Mouse (Mus musculus): ENCODE measurements around the gene Rapsn.
A peak's percentile ranks its signal among the peaks of the same experiment; 100 is the strongest.

The Rapsn gene

DNA sequence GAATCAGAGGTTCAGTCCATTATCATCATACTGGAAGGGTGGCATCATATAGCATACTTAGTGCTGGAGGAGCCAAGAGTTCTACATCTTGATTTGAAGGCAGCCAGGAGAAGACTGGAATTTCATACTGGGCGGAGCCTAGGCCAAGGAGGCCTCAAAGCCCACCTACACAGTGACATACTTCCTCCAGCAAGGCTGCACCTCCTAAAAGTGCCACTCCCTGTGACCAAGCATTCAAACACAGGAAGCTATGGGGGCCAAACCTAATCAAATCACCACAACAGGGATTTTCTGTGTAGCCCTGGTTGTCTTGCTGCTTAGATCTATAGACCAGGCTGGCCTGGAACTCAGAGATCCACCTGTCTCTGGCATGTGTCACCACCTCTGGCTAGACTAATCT, 11.5 kb upstream of the Rapsn start:
- no peaks in the 10 kb centered on the region for H3K27me3 ChIP-seq (ENCODE audit: insufficient read depth, low read length)
- TF ChIP-seq NANOG (IDR thresholded peaks at IDR 0.05; ENCODE audit: borderline replicate concordance, low read length) (no peak), CTCF (conservative IDR thresholded peaks at IDR 0.05; ENCODE audit: low read length) (no peak), POU5F1 (IDR thresholded peaks at IDR 0.05; ENCODE audit: borderline replicate concordance, low read length) (no peak)
- no peak overlapping the region for H3K4me3 ChIP-seq (replicated peaks; ENCODE audit: low read length)
- H3K4me1 ChIP-seq (replicated peaks; ENCODE audit: low read depth, low read length) = peaks cover 43% of the 10 kb centered on the region
- H3K9me3 ChIP-seq (ENCODE audit: low read length) = no peaks in the 10 kb centered on the region
- peaks cover 14% of the 10 kb centered on the region for H3K36me3 ChIP-seq (ENCODE audit: insufficient read depth, low read length)

DNA sequence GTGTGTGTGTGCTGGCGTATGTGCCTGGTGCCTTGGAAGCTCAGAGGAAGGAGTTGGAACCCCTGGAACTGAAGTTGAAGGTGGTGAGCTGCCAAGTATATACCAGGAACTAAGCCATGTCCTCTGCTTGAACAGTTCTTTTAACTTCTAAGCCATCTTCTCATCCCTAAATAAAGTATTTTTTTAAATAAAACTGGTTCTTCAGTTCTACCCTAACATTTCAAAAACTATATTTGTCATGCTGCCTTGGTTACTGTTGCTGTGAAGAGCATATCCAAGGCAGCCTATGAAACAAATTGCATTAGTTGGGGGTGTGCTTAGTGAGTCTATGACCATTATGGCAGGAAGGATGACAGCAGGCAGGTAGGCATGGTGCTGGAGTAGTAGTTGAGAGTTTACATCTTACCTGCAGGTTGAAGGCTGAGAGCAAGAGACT, 10.3 kb upstream of the Rapsn start:
- H3K27me3 ChIP-seq (ENCODE audit: insufficient read depth, low read length) = no peaks in the 10 kb centered on the region
- TF ChIP-seq POU5F1 (IDR thresholded peaks at IDR 0.05; ENCODE audit: borderline replicate concordance, low read length) (no peak), CTCF (conservative IDR thresholded peaks at IDR 0.05; ENCODE audit: low read length) (no peak)
- H3K36me3 ChIP-seq (ENCODE audit: insufficient read depth, low read length) = peaks cover 8% of the 10 kb centered on the region
- no peaks in the 10 kb centered on the region for H3K9me3 ChIP-seq (ENCODE audit: low read length)
- no peak overlapping the region for H3K4me3 ChIP-seq (replicated peaks; ENCODE audit: low read length)
- peaks cover 38% of the 10 kb centered on the region for H3K4me1 ChIP-seq (replicated peaks; ENCODE audit: low read depth, low read length)

DNA sequence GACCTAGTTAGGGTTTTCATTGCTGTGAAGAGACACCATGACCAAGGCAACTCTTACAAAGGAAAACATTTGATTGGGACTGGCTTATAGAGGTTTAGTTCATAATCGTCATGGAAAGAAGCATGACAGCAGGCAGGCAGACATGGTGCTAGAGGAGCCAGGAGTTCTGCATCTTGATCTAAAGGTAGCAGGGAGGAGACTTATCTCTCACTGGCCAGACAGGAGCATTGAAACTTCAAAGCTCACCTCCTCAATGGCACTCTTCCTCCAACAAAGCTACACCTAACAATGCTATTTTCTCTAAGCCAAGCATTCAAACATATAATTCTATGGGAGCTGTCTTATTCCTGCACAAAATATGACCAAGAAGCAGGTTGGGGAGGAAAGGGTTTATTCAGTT, 8.9 kb upstream of the Rapsn start:
- TF ChIP-seq CTCF (conservative IDR thresholded peaks at IDR 0.05; ENCODE audit: low read length) (no peak), NANOG (IDR thresholded peaks at IDR 0.05; ENCODE audit: borderline replicate concordance, low read length) (no peak), POU5F1 (IDR thresholded peaks at IDR 0.05; ENCODE audit: borderline replicate concordance, low read length) (no peak)
- no peaks in the 10 kb centered on the region for H3K9me3 ChIP-seq (ENCODE audit: low read length)
- H3K27me3 ChIP-seq (ENCODE audit: insufficient read depth, low read length) = no peaks in the 10 kb centered on the region
- peaks cover 44% of the 10 kb centered on the region for H3K4me1 ChIP-seq (replicated peaks; ENCODE audit: low read depth, low read length)
- H3K4me3 ChIP-seq (replicated peaks; ENCODE audit: low read length) = no peak overlapping the region
- no peaks in the 10 kb centered on the region for H3K36me3 ChIP-seq (ENCODE audit: insufficient read depth, low read length)

DNA sequence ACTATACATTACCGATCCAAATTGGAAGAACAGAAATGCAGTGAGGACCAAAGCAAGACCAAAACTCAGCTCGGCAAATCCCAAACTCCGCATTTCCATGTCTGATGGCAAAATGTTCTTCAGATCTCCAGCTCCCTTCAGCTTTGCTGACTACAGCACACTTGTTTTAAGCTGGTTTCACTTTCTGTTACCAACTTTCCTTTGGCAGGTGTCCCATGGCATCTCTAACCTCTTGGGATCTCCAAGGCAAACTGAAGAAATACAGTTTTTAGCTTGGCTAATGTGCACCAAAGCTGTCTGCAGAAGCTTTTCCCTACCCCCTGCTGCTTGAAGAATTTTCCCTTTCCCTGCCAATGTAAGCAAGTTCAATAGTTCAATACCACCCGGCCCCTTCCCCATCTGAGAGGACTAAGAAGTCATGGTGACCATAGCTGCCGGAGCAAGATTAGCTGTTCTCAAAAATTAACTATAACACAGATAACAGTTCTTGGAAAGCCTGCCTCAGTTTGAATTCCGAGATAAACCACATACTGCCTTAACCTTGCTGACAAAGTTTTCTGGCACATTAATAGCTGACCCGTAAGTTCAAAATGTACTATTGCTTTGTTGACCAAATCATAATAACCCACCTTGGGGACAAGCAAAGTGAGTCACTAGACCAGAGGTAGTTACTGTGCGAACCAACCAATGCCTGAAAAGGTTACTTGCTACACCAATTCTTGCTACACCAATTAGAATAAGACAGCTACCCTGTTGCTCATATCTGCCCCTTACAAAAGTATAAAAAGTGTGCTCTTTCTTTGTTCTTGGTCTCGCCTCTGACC, 7.8 kb upstream of the Rapsn start:
- no peaks in the 10 kb centered on the region for H3K9me3 ChIP-seq (ENCODE audit: low read length)
- H3K36me3 ChIP-seq (ENCODE audit: insufficient read depth, low read length) = no peaks in the 10 kb centered on the region
- H3K27me3 ChIP-seq (ENCODE audit: insufficient read depth, low read length) = no peaks in the 10 kb centered on the region
- TF ChIP-seq POU5F1 (IDR thresholded peaks at IDR 0.05; ENCODE audit: borderline replicate concordance, low read length) (no peak), NANOG (IDR thresholded peaks at IDR 0.05; ENCODE audit: borderline replicate concordance, low read length) (no peak), CTCF (conservative IDR thresholded peaks at IDR 0.05; ENCODE audit: low read length) (no peak)
- peaks cover 41% of the 10 kb centered on the region for H3K4me1 ChIP-seq (replicated peaks; ENCODE audit: low read depth, low read length)
- no peak overlapping the region for H3K4me3 ChIP-seq (replicated peaks; ENCODE audit: low read length)

DNA sequence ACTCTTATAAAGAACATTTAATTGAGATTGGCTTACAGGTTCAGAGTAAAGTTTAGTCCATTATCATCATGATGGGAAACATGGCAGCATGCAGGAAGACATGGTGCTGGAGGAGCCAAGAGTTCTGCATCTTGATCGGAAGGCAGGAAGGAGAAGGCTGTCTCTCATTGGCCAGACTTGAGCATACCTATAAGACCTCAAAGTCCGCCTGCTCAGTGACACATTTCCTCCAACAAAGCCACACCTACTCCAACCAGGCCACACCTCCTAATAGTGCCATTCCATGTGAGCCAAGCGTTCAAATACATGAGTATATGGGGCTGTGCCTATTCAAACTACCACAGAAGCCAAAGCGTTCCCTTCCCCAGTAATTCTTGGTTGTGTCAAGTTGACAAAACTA, 4.2 kb upstream of the Rapsn start:
- Histone ChIP-seq H3K9me3 (ENCODE audit: low read length) (no peaks in the 10 kb centered on the region), H3K4me3 (replicated peaks; ENCODE audit: low read length) (peak overlapping the region; percentile 69), H3K36me3 (ENCODE audit: insufficient read depth, low read length) (no peaks in the 10 kb centered on the region), H3K4me1 (replicated peaks; ENCODE audit: low read depth, low read length) (peaks cover 24% of the 10 kb centered on the region), H3K27me3 (ENCODE audit: insufficient read depth, low read length) (peaks cover 7% of the 10 kb centered on the region; the same call in 1 of the 2 replicates)
- TF ChIP-seq CTCF (conservative IDR thresholded peaks at IDR 0.05; ENCODE audit: low read length) = no peak
- no peak for TF ChIP-seq NANOG (IDR thresholded peaks at IDR 0.05; ENCODE audit: borderline replicate concordance, low read length)
- TF ChIP-seq POU5F1 (IDR thresholded peaks at IDR 0.05; ENCODE audit: borderline replicate concordance, low read length) = no peak

DNA sequence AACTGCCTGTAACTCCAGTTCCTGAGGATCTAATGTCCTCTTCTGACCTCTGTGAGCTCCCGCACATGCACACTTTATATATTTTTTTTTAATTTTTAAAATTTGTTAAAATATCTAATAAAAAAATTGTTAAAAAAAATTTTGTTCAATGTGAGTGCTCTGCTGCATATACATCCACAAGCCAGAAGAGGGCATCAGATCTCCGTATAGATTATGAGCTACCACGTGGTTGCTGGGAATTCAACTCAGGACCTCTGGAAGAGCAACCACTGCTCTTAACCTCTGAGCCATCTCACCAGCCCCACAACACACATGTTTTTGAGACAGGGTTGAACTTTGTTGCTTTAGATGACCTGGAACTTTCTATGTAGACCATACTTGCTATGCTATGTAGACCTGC, 2.4 kb upstream of the Rapsn start:
- Histone ChIP-seq H3K36me3 (ENCODE audit: insufficient read depth, low read length) (no peaks in the 10 kb centered on the region), H3K4me3 (replicated peaks; ENCODE audit: low read length) (no peak overlapping the region)
- no peak for TF ChIP-seq POU5F1 (IDR thresholded peaks at IDR 0.05; ENCODE audit: borderline replicate concordance, low read length)
- no peak for TF ChIP-seq NANOG (IDR thresholded peaks at IDR 0.05; ENCODE audit: borderline replicate concordance, low read length)
- peak; percentile 53 for TF ChIP-seq CTCF (conservative IDR thresholded peaks at IDR 0.05; ENCODE audit: low read length)

DNA sequence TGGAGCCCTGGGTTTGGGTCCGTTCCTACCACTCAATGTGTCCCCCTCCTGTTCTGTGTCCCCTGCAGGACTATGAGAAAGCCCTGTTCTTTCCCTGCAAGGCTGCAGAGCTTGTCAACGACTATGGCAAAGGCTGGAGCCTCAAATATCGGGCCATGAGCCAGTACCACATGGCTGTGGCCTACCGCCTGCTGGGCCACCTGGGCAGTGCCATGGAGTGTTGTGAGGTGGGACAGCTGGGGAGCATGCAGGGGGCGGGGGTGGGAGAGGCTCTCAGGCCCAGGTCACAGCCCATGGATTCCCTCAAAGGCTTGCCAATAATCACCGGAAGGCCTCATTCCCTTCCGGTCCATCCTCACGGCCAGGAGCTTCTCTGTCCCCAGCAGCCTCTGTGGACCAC, 6.4 kb downstream of the Rapsn start:
- no peaks in the 10 kb centered on the region for H3K36me3 ChIP-seq (ENCODE audit: insufficient read depth, low read length)
- TF ChIP-seq POU5F1 (IDR thresholded peaks at IDR 0.05; ENCODE audit: borderline replicate concordance, low read length) = no peak
- no peak for TF ChIP-seq CTCF (conservative IDR thresholded peaks at IDR 0.05; ENCODE audit: low read length)
- no peak for TF ChIP-seq NANOG (IDR thresholded peaks at IDR 0.05; ENCODE audit: borderline replicate concordance, low read length)

More for the DNA sequence above, 2.4 kb upstream of the Rapsn start:
- peaks cover 7% of the 10 kb centered on the region; the same call in 1 of the 2 replicates for H3K27me3 ChIP-seq (ENCODE audit: insufficient read depth, low read length)
- H3K4me1 ChIP-seq (replicated peaks; ENCODE audit: low read depth, low read length) = peaks cover 24% of the 10 kb centered on the region
- no peaks in the 10 kb centered on the region for H3K9me3 ChIP-seq (ENCODE audit: low read length)

DNA sequence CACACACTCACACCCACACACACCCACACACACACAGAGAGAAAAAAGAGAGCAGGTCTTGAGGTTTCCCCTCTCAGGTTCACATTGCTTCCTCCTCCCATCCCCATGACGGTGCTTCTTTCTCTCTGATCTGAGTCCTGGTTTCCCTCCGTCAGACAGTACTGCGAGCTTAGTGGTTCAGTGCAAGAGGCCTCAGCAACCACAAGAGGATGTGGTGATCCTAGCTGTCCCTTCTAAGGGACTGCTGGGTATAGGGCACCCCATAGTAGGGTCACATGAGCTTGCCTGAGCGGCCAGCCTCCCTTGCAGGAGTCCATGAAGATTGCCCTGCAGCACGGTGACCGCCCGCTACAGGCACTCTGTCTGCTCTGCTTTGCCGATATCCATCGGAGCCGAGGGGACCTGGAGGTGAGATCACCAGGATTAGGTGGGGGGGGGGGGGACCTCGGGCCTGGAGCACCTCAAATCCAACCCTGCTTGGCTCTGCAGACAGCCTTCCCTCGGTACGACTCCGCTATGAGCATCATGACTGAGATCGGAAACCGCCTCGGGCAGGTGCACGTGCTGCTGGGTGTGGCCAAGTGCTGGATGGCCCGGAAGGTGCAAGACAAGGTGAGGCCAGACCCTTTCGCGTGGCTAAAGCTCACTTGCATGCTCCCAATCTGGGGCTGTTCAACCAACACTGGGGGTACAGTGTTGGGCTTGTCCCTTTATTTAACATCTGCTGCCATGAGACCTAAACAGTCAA, 7.4 kb downstream of the Rapsn start:
- no peaks in the 10 kb centered on the region for H3K36me3 ChIP-seq (ENCODE audit: insufficient read depth, low read length)
- H3K4me1 ChIP-seq (replicated peaks; ENCODE audit: low read depth, low read length) = peaks cover 55% of the 10 kb centered on the region
- no peaks in the 10 kb centered on the region for H3K9me3 ChIP-seq (ENCODE audit: low read length)
- H3K4me3 ChIP-seq (replicated peaks; ENCODE audit: low read length) = peak overlapping the region; percentile 55
- TF ChIP-seq NANOG (IDR thresholded peaks at IDR 0.05; ENCODE audit: borderline replicate concordance, low read length) (no peak), CTCF (conservative IDR thresholded peaks at IDR 0.05; ENCODE audit: low read length) (no peak), POU5F1 (IDR thresholded peaks at IDR 0.05; ENCODE audit: borderline replicate concordance, low read length) (no peak)
- peaks cover 36% of the 10 kb centered on the region for H3K27me3 ChIP-seq (ENCODE audit: insufficient read depth, low read length)

More for the DNA sequence above, 6.4 kb downstream of the Rapsn start:
- Histone ChIP-seq H3K9me3 (ENCODE audit: low read length) (no peaks in the 10 kb centered on the region), H3K4me1 (replicated peaks; ENCODE audit: low read depth, low read length) (peaks cover 46% of the 10 kb centered on the region), H3K27me3 (ENCODE audit: insufficient read depth, low read length) (peaks cover 36% of the 10 kb centered on the region), H3K4me3 (replicated peaks; ENCODE audit: low read length) (no peak overlapping the region)
